Mouse (Mus musculus) kidney, adult 8-10 months (tissue): Measurements from ENCODE around the gene Lmo4.
A peak's percentile ranks its signal among the peaks of the same experiment; 100 is the strongest.

Source experiments
- DNase-seq, 2 experiments: peaks; one replicate each; pipeline ENCODE4 v3.0.0; 2022

The Lmo4 gene

GRCm38 (mm10) chr3:144204413-144205311 is at the start of gene Lmo4:
TSS of gene Lmo4 (minus strand) at chr3:144205220.
- peak; percentile 80 to 83 for DNase-seq

DNA sequence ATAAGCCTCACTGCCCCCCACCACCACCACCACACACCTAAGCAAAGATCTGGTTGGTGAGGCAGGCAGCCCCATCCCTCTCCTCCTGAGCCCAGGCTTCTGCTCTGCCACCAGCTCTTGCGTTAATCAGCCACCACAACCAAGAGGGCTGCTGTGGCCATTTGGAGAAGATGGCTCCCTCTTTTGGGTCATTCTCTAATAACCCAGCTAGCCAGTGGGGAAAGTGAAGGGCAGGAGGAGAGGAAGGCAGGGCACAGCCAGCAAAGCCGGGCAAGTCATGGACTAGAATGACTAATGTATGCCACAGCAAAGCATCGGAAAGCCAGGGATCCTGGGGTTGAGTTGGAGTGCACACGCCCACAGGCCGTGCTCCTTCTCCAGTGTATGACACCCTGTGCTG is 49.3 kb upstream of the Lmo4 start:
- no peak for DNase-seq

GRCm38 (mm10) chr3:144253018-144253417 is 48.0 kb upstream of the Lmo4 start:
- DNase-seq: no peak

GRCm38 (mm10) chr3:144252109-144252508 is 47.1 kb upstream of the Lmo4 start:
- no peak for DNase-seq

GRCm38 (mm10) chr3:144242025-144242673 is 37.1 kb upstream of the Lmo4 start:
- peak; percentile 33 to 74 for DNase-seq

DNA sequence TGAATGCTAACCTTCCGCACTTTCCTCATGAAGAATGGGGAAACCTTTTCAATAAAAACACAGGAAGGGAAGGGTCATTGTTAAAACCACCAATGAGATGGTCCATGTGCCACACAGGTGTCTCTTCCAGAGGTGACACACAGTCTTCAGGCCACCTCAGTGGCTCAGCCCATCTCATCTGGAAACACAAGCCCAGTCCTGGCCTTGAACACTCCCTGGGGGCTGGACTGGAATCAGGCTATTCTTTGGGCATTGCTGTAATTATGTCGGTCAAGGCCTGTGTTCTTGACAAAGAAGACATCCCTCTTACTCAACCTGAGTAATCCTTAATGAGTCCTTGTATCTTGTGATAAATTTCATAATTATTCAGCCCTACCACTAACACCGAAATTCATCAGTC is 36.1 kb upstream of the Lmo4 start:
- DNase-seq: no peak

GRCm38 (mm10) chr3:144238482-144238881 is 33.5 kb upstream of the Lmo4 start:
- DNase-seq: no peak

DNA sequence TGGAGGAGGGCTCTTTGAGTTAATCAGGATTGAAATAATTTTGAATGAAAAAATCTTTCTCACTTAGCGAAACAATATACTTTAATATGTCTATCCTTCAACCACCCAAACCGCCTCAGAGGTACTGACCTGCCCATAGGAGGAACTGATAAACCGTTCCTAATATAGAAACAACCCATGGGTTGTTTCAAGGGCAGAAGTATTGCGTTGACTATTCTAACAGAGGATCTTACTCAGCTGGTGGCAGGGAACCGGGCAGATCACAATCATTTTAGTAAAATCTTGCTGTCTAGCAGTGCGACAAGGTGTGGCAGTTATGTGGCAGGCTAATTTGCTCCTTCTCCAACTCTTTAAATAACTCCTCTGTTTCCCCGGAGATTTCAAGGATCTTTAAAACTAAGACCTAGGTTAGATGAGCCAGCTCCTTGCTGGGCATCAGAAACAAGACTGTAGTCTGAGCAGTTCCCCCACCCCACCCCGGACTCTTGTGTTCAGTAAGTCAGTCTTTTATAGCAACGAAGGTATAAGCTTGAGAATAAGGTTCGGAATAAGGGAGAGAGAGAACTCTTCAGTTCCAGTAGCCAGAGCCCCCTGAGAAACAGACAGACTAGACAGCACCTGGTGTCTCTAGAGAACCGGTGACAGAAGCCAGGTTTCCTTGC is 27.5 kb upstream of the Lmo4 start:
- no peak for DNase-seq

DNA sequence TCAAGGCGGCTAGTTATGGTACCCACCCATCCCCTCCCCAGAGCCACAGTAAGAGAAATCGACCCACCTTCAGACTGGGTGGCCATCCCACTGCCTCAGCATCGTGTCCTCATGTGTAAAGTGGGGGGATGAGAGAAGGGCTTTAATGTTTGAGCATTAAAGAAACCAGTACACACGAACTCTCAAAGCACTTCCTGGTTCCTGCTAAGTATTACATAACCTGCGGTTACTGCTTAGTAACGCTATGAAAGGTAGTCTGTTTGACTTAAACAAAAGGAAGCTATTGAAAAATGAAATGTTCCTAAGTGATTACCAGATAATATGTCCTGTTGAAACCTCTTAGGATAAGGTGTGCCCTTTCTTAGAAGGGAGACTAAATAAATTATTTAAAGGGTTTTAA is 26.9 kb upstream of the Lmo4 start:
- no peak for DNase-seq

- no peak for DNase-seq
Observed at GRCm38 (mm10) chr3:144231419-144231818, 26.4 kb upstream of the Lmo4 start.

DNA sequence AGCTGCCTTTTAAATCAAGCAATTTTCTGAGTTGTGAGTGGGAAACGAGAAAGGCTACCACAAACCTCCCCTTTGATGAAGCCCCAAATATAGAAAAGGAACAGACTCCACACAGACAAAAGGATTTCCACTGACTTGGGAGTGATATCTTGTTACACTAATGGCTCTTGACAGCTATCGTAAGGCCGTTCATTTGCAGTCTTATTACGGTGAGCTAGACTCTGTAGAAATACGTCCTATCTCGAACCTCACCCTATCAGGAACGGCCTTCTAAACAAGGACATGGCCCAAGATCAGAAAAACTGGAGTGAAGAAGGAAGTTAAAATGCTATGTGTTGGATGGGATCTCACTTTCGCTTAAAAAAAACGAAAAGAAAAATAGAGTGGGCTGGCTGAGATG is 25.0 kb upstream of the Lmo4 start:
- DNase-seq: no peak

- DNase-seq: no peak
Observed at GRCm38 (mm10) chr3:144229312-144229711, 24.3 kb upstream of the Lmo4 start.

DNA sequence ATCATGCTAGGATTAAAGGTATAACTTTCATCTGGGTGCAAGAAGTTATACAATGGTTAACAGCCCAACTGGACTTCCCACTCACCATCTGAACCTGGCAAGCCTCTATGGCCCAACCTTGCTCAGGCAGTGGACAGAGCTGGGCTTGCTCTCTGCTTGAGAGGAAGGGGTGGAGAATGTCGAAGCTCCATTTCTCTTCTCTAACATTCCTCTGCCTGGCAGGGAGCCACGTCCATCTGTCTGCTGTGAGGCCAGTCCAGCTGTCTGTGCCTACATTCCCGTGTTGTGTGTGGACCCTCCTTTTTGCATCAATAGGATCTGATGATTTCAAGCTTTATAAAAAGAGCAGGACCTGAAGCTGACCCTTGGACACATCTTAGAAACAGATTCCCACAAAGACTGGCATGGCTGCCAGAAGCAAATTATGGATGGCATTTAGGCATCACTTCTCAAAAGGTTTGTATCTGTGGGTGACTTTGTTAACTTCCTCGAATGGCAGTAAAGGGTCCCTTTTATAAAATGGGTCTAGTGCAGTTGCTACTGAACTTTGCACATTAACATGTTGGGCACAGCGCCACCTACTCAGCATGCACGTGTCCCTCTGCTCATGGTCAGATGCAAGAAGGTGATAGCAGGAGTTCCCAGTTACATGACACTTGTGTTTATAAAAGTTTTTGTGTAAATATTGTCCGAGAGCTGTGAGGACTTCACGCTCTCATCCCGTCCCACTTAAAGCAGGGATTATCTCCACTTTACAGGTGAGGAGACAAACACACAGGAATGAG is 20.6 kb upstream of the Lmo4 start:
- peak in 1 of 2 experiments; percentile 25 for DNase-seq

GRCm38 (mm10) chr3:144224594-144224993 is 19.6 kb upstream of the Lmo4 start:
- no peak for DNase-seq

- no peak for DNase-seq
Observed at GRCm38 (mm10) chr3:144223377-144224105, 18.5 kb upstream of the Lmo4 start.

DNA sequence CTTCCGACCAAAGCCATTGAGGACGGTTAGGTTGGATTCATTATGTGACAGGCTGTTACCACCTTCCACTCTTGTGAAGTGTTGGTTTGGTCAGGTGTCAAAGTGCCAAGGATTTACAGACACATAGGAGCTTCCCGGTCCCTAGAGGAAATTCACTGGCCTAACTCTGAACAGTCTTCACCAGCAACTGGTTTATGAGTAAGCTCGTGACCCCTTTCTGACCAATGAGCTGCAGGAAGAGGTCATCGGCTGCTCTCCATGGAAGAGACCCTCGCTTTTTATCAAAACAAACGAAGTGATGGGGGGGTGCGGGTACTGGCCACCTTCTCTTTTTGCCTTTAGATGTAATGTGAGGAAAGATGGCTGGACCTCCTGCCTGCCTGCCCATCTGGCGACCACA is 17.4 kb upstream of the Lmo4 start:
- DNase-seq: no peak

DNA sequence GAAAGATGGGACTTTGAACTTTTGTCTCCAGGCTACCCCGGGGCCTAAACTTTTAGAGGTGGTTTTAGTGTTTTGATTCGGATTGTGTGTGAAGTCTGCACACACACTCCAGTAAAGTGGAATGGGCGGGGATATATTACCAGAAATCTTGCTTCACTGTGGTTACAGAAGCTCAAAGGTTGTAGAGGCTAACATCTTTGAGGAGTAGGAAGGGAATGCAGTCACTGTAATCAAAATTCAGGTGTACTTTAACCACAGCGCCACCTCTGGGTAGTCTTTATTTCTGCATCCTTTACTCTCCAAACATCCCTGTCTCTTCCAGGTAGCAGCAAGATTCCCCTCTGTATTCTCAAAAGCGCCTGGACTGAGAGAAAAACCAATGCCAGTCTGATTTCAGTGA is 2.5 kb upstream of the Lmo4 start:
- DNase-seq: peak; percentile 67 to 72

- no peak for DNase-seq
Observed at GRCm38 (mm10) chr3:144206942-144207341, 1.9 kb upstream of the Lmo4 start.

DNA sequence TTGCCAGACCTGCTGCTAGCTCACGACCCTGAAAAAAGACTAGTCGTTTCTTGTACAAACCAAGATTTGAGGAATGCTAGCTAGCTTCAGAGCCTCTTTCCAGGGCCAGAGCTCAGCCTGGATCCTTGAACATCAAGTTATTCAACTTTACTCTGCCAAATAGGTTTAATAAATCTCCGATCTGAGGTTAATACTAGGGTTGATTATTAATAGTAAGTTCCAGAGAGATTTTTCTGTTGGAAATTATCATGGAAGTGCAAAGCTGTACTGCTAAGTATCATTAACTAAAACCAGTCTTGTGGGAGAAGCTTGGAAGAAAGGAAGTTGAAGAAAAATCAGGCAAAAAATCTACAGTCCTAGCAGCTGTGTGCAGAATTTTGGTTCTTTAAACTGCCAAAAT is 1.2 kb upstream of the Lmo4 start:
- peak; percentile 40 to 49 for DNase-seq

DNA sequence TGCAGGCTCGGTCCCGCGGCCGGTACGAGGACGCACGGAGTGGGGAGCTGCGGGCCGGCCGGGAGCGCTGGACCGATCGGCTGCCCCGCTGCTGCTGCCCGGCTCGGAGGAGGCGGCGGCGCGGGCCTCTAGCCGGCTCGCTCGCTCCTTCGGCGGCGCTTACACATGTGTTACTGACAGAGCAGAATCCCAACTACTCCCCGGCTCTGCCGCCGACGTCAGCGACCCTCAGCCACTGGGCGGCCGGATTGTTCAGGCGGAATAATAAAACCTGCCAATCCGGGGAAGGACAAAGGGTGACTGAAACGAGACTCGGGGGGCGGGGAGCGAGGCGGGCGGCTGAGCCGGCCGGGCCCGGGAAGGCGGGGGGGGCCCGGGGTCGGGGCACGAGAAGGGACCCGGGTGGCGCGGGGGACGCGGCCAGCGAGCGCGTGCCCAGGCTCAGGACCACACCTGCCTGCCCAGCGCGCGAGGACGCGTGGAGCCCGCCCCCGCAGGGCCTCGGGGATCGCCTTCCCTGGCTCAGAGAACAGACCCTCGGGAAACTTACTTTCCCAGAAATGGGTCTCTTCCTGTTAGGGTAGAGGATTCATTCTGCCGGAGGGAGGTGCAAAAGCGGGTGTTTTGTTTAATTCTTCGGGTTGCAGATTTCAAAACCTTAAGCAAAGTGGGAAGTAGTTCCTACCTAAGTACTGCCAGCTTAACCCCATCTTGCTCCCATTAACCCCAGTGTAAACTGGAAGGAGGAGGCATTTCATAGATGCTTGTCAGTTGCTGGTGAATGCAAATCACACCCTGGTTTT is 532 bp upstream of the Lmo4 start:
- peak; percentile 95 to 97 for DNase-seq

GRCm38 (mm10) chr3:144203988-144204412 is 1.0 kb downstream of the Lmo4 start:
- no peak for DNase-seq
